Mouse (Mus musculus): ENCODE measurements around the gene Usp5.
A peak's percentile ranks its signal among the peaks of the same experiment; 100 is the strongest.

Gene Usp5

DNA sequence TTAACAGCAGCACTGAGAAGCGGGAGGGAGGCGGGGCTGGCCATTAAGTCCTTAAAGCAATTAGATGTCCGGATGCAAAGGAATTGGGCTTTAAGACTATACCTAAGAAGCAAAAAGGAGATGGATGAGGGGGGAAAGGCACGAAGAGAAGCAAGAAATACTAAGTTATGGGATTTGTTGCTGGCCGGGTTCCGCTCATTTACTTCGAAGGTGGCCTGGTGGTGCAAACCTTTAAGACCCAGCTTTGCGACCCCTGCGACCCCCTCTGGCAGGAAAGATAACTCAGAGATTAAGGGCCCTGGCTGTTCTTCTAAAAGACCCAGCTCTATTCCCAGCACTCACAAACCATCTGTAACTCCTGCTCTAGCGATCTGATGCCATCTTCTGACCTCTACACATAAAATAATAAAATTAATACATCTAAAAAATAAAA, 49.3 kb downstream of the Usp5 start:
- no peak for DNase-seq

DNA sequence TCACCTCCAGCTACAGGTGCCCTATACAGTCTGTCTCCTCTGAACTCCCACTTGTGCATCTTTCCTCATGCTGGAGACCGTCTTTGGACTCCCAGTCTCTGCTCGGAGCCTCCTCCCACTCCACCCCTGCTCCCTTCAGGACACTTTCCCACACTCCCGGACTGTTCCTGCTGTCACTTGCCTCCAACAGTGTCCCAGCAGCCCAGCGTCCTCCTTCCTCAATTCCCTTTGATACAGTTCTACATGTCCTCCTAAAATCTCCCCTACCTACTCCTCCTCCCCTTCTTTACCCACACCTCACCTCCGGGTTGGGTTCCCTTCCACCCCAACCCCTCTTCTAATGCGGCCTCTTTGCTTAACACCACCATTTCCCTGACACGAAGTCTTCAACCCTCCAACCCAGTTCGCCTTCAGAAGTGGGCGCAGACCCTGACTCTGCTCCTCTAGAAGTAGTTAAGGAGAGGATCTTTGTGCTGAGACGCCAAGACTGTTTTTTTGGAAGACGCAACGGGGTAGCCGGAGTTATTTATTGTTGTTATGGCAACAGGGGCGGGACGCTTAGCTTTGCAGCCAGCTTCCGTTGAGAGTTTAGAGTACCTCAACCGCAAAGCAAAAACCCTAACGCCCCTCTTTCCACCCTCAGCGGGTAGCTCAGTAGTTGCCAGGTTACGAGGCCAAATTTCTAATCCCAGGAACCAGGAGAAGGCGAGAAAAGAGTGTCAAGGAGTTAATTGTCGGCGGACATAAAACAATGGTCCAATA, 49.9 kb downstream of the Usp5 start, which contains the start of gene Lrrc23:
Gene Lrrc23, minus strand, starts transcription at position 506 of the 762 bp plus-strand sequence.
- no peak for DNase-seq

DNA sequence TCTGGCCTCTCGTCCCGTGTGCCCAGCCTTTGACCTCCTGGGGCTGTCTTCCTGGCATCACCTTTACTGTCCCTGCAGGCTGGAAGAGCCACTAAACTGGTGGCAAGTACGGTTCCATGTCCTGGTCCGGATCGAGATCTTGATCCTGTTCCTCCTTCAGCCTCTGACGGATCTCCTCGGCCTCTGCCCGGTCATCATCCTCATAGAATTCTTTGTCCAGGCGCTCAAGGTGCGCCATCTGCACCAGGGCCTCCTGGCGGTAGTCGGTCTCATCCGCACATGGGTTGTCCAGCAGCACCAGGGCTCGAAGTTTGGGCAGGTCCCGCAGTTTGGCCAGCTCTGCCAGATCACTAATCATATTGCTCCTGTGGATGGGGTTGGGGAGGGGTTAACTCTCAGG, 58.8 kb downstream of the Usp5 start:
- DNase-seq, result no peak

DNA sequence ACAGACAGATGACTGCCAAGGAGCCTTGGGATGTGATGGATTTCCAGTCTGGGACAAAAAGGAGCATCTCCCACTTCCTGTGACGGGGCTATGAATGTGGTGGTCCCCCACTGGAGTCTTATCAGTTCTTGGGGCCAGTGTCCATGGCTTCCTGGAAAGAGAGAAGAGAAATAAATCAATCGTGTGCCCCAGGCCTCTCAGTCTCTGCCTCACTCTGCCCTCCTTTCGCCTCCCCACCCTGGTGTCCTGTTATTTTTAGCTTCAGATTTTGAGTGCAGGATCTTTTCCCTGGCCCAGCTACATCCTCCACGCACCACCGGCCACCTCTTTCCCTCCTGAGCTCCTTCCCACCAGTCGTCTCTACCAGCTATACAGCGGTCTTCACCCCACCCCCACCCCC, 59.3 kb downstream of the Usp5 start:
- DNase-seq, result no peak

DNA sequence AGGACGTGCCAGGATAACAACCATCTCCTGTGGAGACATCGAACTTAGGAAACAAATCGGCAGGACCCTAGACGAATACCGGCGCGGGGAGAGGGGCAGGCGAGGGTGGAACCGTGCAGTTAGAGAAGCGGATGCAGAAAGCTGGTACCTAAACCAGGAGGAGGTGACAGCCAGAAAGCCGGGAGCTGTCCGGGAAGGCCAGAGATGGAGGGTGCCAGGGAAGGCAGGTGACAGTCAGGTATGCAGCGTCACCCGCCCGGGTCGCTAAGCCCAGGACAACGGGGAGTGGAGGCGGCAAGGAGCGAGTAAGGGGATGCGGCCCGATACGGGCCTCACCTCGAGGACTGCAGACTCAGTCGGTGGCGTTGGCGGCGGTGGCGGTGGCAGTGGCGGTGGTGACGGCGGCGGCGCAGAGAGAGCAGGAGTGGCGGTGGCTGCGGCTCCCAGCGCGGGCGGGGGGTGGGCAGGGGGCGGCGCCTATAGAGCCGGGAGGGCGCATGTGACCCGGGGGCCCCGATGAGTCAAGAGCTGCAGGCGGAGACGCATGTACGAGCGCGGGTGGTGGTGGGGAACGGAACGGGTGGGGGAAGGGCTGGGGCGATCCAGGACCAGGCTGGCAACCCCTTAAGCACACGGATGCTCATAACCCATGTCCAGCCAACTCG, 60.1 kb downstream of the Usp5 start, which contains the start of gene Eno2:
Gene Eno2, minus strand, starts transcription at position 573 of the 665 bp plus-strand sequence.
- DNase-seq, result peak; percentile 79

DNA sequence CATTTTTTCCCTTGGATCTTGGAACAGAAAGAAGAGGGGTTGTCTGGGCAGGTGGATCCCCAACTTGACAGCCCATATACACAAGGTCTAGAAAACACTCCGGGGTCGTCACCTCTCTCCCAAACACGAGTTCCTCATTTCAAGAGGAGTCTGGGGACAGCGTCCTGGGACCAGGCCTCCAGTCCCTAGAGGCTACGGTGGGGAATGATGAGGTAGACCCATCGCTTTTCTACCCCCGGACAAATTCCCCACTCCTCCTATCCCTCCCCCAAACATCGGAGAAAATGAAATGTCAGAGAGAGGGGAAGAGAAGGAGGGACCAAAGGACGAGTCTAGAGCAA, 60.6 kb downstream of the Usp5 start:
- no peak for DNase-seq

DNA sequence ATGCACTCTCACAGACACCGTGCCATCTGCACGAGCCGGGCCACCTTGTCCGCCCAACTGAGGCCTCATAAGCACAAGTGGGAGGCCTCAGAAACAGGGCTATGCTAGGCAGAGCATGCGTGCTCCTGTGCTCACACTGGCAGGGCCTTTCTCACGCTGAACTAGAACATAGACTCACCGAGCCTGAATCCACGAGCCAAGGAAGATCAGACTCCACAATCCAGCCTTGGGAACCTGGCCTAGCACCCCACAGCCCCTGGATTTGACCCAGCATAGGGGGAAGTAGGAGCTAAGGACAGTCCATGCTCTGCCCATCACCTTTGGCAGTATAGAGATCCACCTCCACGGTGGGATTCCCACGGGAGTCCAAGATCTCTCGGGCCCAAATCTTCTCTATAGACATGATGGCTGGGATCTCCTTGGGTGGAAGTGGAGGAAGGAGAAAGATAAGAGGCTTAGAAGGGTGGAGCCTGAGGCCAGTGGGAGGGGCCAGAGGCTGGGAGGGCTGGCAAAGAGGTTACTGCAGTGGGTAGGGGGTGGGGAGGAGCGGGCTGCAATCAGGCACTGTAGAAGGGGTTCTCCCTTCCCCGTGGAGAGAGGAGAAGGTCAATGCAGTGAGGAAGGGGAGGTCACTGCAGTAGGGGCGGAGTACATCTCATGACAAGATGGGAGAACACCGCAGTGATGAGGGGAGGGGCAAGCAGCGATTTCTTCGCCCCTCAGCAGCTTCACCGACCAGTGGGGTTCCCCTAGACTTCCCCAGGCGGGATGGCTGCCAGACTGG, 61.2 kb downstream of the Usp5 start:
- DNase-seq, result peak; percentile 63

DNA sequence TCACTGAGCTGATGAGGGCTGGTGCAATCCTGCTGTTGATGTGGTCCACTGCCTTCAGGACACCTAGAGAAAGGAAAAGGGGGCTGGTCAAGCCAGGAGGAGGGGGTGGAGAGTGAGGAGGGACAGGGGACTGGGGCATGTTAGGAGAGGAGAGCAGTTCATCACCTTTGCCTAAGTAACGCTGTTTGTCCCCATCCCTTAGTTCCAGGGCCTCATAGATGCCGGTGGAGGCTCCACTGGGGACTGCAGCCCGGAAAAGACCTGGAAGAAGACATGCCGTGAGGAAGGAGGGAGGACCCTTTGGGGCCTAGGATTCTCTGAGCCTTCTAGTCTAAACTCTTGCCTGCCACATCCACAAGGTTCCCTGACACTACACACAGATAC, 61.8 kb downstream of the Usp5 start:
- no peak for DNase-seq

DNA sequence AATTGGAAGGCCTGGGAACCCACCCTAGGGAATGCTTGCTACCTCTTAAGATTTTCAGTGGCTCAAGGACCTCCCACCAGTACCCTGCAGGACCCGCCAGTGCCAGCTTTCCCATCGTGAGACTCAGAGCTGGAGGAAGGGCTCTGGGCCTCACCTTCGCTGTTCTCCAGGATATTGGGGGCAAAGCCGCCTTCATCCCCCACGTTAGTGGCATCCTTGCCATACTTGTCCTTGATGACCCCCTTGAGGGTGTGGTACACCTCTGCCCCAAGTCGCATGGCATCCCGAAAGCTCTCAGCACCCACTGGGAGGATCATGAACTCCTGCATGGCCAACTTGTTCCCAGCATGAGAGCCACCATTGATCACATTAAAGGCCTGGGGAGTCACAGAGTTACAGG, 63.3 kb downstream of the Usp5 start:
- no peak for DNase-seq
